Mouse (Mus musculus): ENCODE results near the gene Ifnab. TPM values are rescaled to one million over a fixed set of nuclear protein-coding genes. Genes with fewer than 3 reads are reported as not detected.

Ifnab gene
- polyA plus RNA-seq, 1 experiment from 2014 or later = not detected

GRCm38 (mm10) chr4:88642526-88642925 is 48.6 kb downstream of the Ifnab start:
- Histone ChIP-seq H3K4me3 (ENCODE audit: low read depth, low read length) (no peak overlapping the region), H3K27me3 (replicated peaks; ENCODE audit: insufficient read depth, low read length) (no peaks in the 10 kb centered on the region), H3K27ac (ENCODE audit: low read length) (no peak overlapping the region), H3K9ac (replicated peaks; ENCODE audit: low read depth) (no peak overlapping the region), H3K4me1 (ENCODE audit: insufficient read depth, low read depth, low read length) (no peaks in the 10 kb centered on the region), H3K36me3 (ENCODE audit: insufficient read depth, low read length) (no peaks in the 10 kb centered on the region), H3K4me2 (replicated peaks; ENCODE audit: low read depth, low read length) (no peak overlapping the region), H3K9me3 (ENCODE audit: low read length) (no peaks in the 10 kb centered on the region)
- no peak for TF ChIP-seq EP300 (IDR thresholded peaks at IDR 0.05)
- TF ChIP-seq CTCF (IDR thresholded peaks at IDR 0.05) = no peak
- ATAC-seq (no peak), DNase-seq (ENCODE audit: low spot score) (no peak)
- 14% methylated on average over 2 of the region's 2 CpGs for WGBS

GRCm38 (mm10) chr4:88641077-88641831 is 49.9 kb downstream of the Ifnab start:
- no peak overlapping the region for H3K27ac ChIP-seq (ENCODE audit: low read length)
- no peaks in the 10 kb centered on the region for H3K27me3 ChIP-seq (replicated peaks; ENCODE audit: insufficient read depth, low read length)
- H3K9me3 ChIP-seq (ENCODE audit: low read length) = no peaks in the 10 kb centered on the region
- peak overlapping the region; percentile 58 for H3K4me2 ChIP-seq (replicated peaks; ENCODE audit: low read depth, low read length)
- H3K4me3 ChIP-seq (ENCODE audit: low read depth, low read length) = peak overlapping the region; percentile 47
- WGBS = 6% methylated on average over 11 of the region's 11 CpGs
- TF ChIP-seq CTCF (IDR thresholded peaks at IDR 0.05) (peak; percentile 88), EP300 (IDR thresholded peaks at IDR 0.05) (no peak)
- no peak overlapping the region for H3K9ac ChIP-seq (replicated peaks; ENCODE audit: low read depth)
- H3K36me3 ChIP-seq (ENCODE audit: insufficient read depth, low read length) = no peaks in the 10 kb centered on the region
- H3K4me1 ChIP-seq (ENCODE audit: insufficient read depth, low read depth, low read length) = no peaks in the 10 kb centered on the region
- peak; percentile 99 for DNase-seq (ENCODE audit: low spot score)
- peak; percentile 94 for ATAC-seq

- 44% methylated on average over 8 of the region's 8 CpGs for WGBS
- TF ChIP-seq CTCF (IDR thresholded peaks at IDR 0.05) = no peak
- TF ChIP-seq EP300 (IDR thresholded peaks at IDR 0.05) = no peak
- no peak overlapping the region for H3K9ac ChIP-seq (replicated peaks; ENCODE audit: low read depth)
These were observed 50.5 kb downstream of the Ifnab start for GRCm38 (mm10) chr4:88640704-88641076.

More at GRCm38 (mm10) chr4:88640704-88641076, 50.5 kb downstream of the Ifnab start:
- no peaks in the 10 kb centered on the region for H3K27me3 ChIP-seq (replicated peaks; ENCODE audit: insufficient read depth, low read length)
- H3K36me3 ChIP-seq (ENCODE audit: insufficient read depth, low read length) = no peaks in the 10 kb centered on the region
- H3K4me3 ChIP-seq (ENCODE audit: low read depth, low read length) = peak overlapping the region; percentile 47
- DNase-seq (ENCODE audit: low spot score) (no peak), ATAC-seq (peak; percentile 8)
- H3K9me3 ChIP-seq (ENCODE audit: low read length) = no peaks in the 10 kb centered on the region
- no peaks in the 10 kb centered on the region for H3K4me1 ChIP-seq (ENCODE audit: insufficient read depth, low read depth, low read length)
- H3K4me2 ChIP-seq (replicated peaks; ENCODE audit: low read depth, low read length) = peak overlapping the region; percentile 58
- no peak overlapping the region for H3K27ac ChIP-seq (ENCODE audit: low read length)

Other genes starting within 250 kb of the Ifnab start
- gene Ifnb1, start 168.6 kb downstream of the Ifnab start, polyA plus RNA-seq (2015; fragmentation: Nextera tagmentation; extraction: Ambion mirVana) = not detected in 2 replicates
- not detected in 2 replicates for gene Ifna15, start 133.1 kb downstream of the Ifnab start, polyA plus RNA-seq (2015; fragmentation: Nextera tagmentation; extraction: Ambion mirVana)
- gene Ifna14, start 119.6 kb downstream of the Ifnab start, polyA plus RNA-seq (2015; fragmentation: Nextera tagmentation; extraction: Ambion mirVana) = not detected in 2 replicates
- not detected in 2 replicates for gene Ifna9, start 99.0 kb downstream of the Ifnab start, polyA plus RNA-seq (2015; fragmentation: Nextera tagmentation; extraction: Ambion mirVana)
- not detected in 2 replicates for gene Ifna12, start 88.0 kb downstream of the Ifnab start, polyA plus RNA-seq (2015; fragmentation: Nextera tagmentation; extraction: Ambion mirVana)
- not detected in 2 replicates for gene C87499, start 56.9 kb downstream of the Ifnab start, polyA plus RNA-seq (2015; fragmentation: Nextera tagmentation; extraction: Ambion mirVana)
- gene Ifna13, start 46.9 kb downstream of the Ifnab start, polyA plus RNA-seq (2015; fragmentation: Nextera tagmentation; extraction: Ambion mirVana) = not detected in 2 replicates
- not detected in 2 replicates for gene Ifna16, start 14.4 kb downstream of the Ifnab start, polyA plus RNA-seq (2015; fragmentation: Nextera tagmentation; extraction: Ambion mirVana)
- gene Ifna2, start 7.4 kb downstream of the Ifnab start, polyA plus RNA-seq (2015; fragmentation: Nextera tagmentation; extraction: Ambion mirVana) = not detected in 2 replicates
- 0.19 TPM in 1 of 2 replicates, not detected in the other for gene Gm26566, start 30.4 kb upstream of the Ifnab start, polyA plus RNA-seq (2015; fragmentation: Nextera tagmentation; extraction: Ambion mirVana)
- 54.1 and 59.7 TPM in 2 replicates for gene Klhl9, start 31.1 kb upstream of the Ifnab start, polyA plus RNA-seq (2015; fragmentation: Nextera tagmentation; extraction: Ambion mirVana)
- gene Gm13271, start 63.5 kb upstream of the Ifnab start, polyA plus RNA-seq (2015; fragmentation: Nextera tagmentation; extraction: Ambion mirVana) = not detected in 2 replicates
- gene Gm13283, start 68.8 kb upstream of the Ifnab start, polyA plus RNA-seq (2015; fragmentation: Nextera tagmentation; extraction: Ambion mirVana) = 0.38 and 0.44 TPM in 2 replicates
- 0.40 TPM in 1 of 2 replicates, not detected in the other for gene Gm13290, start 82.5 kb upstream of the Ifnab start, polyA plus RNA-seq (2015; fragmentation: Nextera tagmentation; extraction: Ambion mirVana)
- not detected in 2 replicates for gene Gm13289, start 85.6 kb upstream of the Ifnab start, polyA plus RNA-seq (2015; fragmentation: Nextera tagmentation; extraction: Ambion mirVana)
- gene Gm13272, start 88.5 kb upstream of the Ifnab start, polyA plus RNA-seq (2015; fragmentation: Nextera tagmentation; extraction: Ambion mirVana) = not detected in 2 replicates
- 0.26 and 0.61 TPM in 2 replicates for gene Ifnz, start 90.8 kb upstream of the Ifnab start, polyA plus RNA-seq (2015; fragmentation: Nextera tagmentation; extraction: Ambion mirVana)
- 0.30 TPM in 1 of 2 replicates, not detected in the other for gene Gm13276, start 94.3 kb upstream of the Ifnab start, polyA plus RNA-seq (2015; fragmentation: Nextera tagmentation; extraction: Ambion mirVana)
- gene Gm13277, start 97.3 kb upstream of the Ifnab start, polyA plus RNA-seq (2015; fragmentation: Nextera tagmentation; extraction: Ambion mirVana) = not detected in 2 replicates
- gene Gm13278, start 100.2 kb upstream of the Ifnab start, polyA plus RNA-seq (2015; fragmentation: Nextera tagmentation; extraction: Ambion mirVana) = not detected in 2 replicates
- not detected in 2 replicates for gene Gm13275, start 103.1 kb upstream of the Ifnab start, polyA plus RNA-seq (2015; fragmentation: Nextera tagmentation; extraction: Ambion mirVana)
- not detected in 2 replicates for gene Gm13279, start 106.0 kb upstream of the Ifnab start, polyA plus RNA-seq (2015; fragmentation: Nextera tagmentation; extraction: Ambion mirVana)
- gene Gm13285, start 108.3 kb upstream of the Ifnab start, polyA plus RNA-seq (2015; fragmentation: Nextera tagmentation; extraction: Ambion mirVana) = 1.8 and 2.4 TPM in 2 replicates
- gene Gm13287, start 111.9 kb upstream of the Ifnab start, polyA plus RNA-seq (2015; fragmentation: Nextera tagmentation; extraction: Ambion mirVana) = not detected in 2 replicates
- gene Gm13288, start 114.2 kb upstream of the Ifnab start, polyA plus RNA-seq (2015; fragmentation: Nextera tagmentation; extraction: Ambion mirVana) = 0.05 TPM in 1 of 2 replicates, not detected in the other
- gene Ifna7, start 124.9 kb upstream of the Ifnab start, polyA plus RNA-seq (2015; fragmentation: Nextera tagmentation; extraction: Ambion mirVana) = not detected in 2 replicates
- not detected in 2 replicates for gene Ifna11, start 128.6 kb upstream of the Ifnab start, polyA plus RNA-seq (2015; fragmentation: Nextera tagmentation; extraction: Ambion mirVana)
- gene Ifna6, start 136.1 kb upstream of the Ifnab start, polyA plus RNA-seq (2015; fragmentation: Nextera tagmentation; extraction: Ambion mirVana) = not detected in 2 replicates
- gene Ifna5, start 144.2 kb upstream of the Ifnab start, polyA plus RNA-seq (2015; fragmentation: Nextera tagmentation; extraction: Ambion mirVana) = not detected in 2 replicates
- not detected in 2 replicates for gene Ifna4, start 150.5 kb upstream of the Ifnab start, polyA plus RNA-seq (2015; fragmentation: Nextera tagmentation; extraction: Ambion mirVana)
- gene Ifna1, start 158.7 kb upstream of the Ifnab start, polyA plus RNA-seq (2015; fragmentation: Nextera tagmentation; extraction: Ambion mirVana) = not detected in 2 replicates
- not detected in 2 replicates for gene Ifne, start 188.8 kb upstream of the Ifnab start, polyA plus RNA-seq (2015; fragmentation: Nextera tagmentation; extraction: Ambion mirVana)

Measured in lung, postnatal 0 days (tissue).